Mouse (Mus musculus): ENCODE measurements around the gene Hmgb1. TPM values are rescaled to one million over a fixed set of nuclear protein-coding genes. Genes with fewer than 3 reads are reported as not detected.
A peak's percentile ranks its signal among the peaks of the same experiment; 100 is the strongest.

The Hmgb1 gene
- polyA plus RNA-seq, 1 experiment: 316 TPM

DNA sequence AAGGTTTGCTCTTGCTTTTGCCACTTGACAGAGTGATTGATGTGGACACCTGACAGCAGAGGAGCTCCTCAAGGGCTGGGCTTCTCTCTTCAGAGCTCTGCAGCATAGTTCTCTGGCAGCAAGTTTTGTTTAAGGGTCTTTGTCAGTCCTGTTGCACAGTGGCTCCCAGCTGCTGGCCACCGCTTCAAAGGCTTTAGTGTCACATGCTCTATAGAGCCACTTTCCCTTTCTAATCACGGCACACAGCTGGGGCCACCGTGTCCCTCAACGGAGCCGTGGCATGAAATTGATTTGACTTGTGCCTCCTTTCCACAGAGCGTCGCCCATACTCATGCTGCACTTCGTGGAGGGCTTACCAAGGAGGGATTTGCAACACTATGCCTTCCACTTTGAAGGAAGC, 25.0 kb upstream of the Hmgb1 start:
- peak; percentile 84 for DNase-seq (ENCODE audit: low read depth)
- no peak for TF ChIP-seq CTCF (IDR thresholded peaks at IDR 0.05; ENCODE audit: borderline replicate concordance, extremely low read depth, insufficient read depth, insufficient read length)
- no peak for TF ChIP-seq POLR2A (IDR thresholded peaks at IDR 0.05; ENCODE audit: borderline replicate concordance, extremely low read depth, insufficient read depth, insufficient read length, poor library complexity, severe bottlenecking)

DNA sequence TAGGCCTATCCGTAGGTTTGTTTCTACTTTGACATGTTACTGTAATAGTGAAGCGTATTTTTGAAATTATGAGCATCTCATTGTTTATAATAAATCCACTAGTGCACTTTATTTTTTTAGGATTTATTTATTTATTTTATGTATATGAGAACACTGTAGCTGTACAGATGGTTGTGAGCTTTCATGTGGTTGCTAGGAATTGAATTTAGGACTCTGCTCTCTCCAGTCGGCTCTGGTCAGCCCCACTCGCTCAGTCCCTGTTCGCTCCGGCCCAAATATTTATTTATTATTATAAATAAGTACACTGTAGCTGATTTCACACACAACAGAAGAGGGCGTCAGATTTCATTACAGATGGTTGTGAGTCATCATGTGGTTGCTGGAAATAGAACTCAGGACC, 24.5 kb upstream of the Hmgb1 start:
- TF ChIP-seq POLR2A (IDR thresholded peaks at IDR 0.05; ENCODE audit: borderline replicate concordance, extremely low read depth, insufficient read depth, insufficient read length, poor library complexity, severe bottlenecking) (no peak), CTCF (IDR thresholded peaks at IDR 0.05; ENCODE audit: borderline replicate concordance, extremely low read depth, insufficient read depth, insufficient read length) (no peak)

DNA sequence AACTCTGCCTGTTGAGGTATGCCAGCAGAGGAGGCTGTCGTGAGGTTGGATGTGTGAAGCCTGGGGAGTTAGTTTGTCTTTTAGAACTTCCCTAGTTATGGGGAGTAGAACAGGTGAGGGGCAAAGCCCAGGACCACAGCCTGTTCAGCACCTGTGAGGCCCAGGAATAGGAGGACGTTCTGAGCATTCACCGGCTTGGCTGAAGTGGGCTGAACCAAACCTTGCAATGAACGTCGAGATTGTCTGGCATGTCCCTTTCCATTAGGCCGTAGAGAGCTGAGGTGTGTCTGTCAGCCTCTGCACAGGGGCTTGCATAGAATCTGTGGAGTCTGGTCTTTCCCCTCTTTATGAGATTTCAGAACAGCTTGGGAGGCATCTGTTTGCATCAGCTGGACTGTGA, 23.4 kb upstream of the Hmgb1 start:
- no peak for TF ChIP-seq POLR2A (IDR thresholded peaks at IDR 0.05; ENCODE audit: borderline replicate concordance, extremely low read depth, insufficient read depth, insufficient read length, poor library complexity, severe bottlenecking)
- no peak for TF ChIP-seq CTCF (IDR thresholded peaks at IDR 0.05; ENCODE audit: borderline replicate concordance, extremely low read depth, insufficient read depth, insufficient read length)
- no peak for DNase-seq (ENCODE audit: low read depth)

More for the DNA sequence above, 24.5 kb upstream of the Hmgb1 start:
- DNase-seq (ENCODE audit: low read depth): no peak

DNA sequence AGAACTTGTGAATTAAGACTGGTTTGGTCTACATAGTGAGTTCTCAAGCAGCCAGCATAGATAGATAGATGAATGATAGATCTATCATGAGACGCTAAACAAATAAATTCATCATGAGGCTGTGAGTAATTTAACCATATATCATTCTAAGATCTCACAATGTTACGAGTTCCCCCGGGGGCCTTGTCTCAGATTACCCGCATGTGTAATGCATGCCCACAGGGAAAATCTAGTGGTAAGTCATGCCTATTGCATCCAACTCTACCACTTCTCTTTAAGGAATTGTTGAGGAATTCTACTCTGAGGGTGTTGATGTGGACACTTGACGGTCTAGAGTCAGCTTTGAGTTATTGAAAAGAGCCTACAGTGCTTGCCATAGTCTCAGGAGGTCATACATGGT, 22.0 kb upstream of the Hmgb1 start:
- DNase-seq (ENCODE audit: low read depth): no peak
- TF ChIP-seq POLR2A (IDR thresholded peaks at IDR 0.05; ENCODE audit: borderline replicate concordance, extremely low read depth, insufficient read depth, insufficient read length, poor library complexity, severe bottlenecking): no peak
- TF ChIP-seq CTCF (IDR thresholded peaks at IDR 0.05; ENCODE audit: borderline replicate concordance, extremely low read depth, insufficient read depth, insufficient read length): no peak

DNA sequence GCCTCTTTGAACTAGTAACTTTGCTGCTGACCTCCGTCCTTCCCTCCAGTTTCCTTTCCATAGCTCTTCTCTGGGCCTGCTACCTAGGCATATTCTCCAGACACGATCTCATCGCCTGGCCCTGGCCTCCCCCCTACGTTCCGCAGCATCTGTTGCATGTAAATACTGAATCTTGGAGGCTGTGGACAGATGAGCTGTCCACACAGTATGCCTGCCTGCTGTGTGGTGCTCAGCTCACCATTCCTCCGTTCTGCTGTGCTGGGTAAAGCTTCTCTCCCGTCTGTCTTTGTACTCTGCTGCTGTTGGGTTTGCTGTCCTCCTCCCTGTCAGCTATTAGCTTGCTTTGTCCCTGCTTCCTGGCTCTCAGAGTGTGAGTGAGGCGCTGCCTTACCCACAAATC, 21.0 kb upstream of the Hmgb1 start:
- no peak for DNase-seq (ENCODE audit: low read depth)
- TF ChIP-seq CTCF (IDR thresholded peaks at IDR 0.05; ENCODE audit: borderline replicate concordance, extremely low read depth, insufficient read depth, insufficient read length) (no peak), POLR2A (IDR thresholded peaks at IDR 0.05; ENCODE audit: borderline replicate concordance, extremely low read depth, insufficient read depth, insufficient read length, poor library complexity, severe bottlenecking) (no peak)

DNA sequence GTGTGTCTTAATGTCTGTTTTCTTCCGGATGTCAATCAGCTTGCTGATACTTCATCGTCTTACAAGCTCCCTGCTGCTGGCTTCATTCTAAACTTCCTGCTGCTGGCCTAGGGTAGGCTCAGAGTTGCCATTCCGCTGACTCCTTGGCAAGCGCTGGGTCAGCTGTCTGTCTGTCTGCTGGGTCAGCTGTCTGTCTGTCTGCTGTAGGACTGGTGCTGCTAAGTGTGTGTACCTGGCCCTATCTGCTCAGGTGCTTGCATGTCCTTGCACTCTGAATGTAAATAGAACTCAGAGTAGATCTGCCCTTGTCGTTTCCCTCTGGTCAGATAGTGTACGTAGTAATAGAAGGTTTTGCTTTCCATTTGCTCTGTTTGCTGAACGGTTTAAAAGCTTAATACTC, 20.5 kb upstream of the Hmgb1 start:
- DNase-seq (ENCODE audit: low read depth): no peak
- TF ChIP-seq POLR2A (IDR thresholded peaks at IDR 0.05; ENCODE audit: borderline replicate concordance, extremely low read depth, insufficient read depth, insufficient read length, poor library complexity, severe bottlenecking) (no peak), CTCF (IDR thresholded peaks at IDR 0.05; ENCODE audit: borderline replicate concordance, extremely low read depth, insufficient read depth, insufficient read length) (no peak)

DNA sequence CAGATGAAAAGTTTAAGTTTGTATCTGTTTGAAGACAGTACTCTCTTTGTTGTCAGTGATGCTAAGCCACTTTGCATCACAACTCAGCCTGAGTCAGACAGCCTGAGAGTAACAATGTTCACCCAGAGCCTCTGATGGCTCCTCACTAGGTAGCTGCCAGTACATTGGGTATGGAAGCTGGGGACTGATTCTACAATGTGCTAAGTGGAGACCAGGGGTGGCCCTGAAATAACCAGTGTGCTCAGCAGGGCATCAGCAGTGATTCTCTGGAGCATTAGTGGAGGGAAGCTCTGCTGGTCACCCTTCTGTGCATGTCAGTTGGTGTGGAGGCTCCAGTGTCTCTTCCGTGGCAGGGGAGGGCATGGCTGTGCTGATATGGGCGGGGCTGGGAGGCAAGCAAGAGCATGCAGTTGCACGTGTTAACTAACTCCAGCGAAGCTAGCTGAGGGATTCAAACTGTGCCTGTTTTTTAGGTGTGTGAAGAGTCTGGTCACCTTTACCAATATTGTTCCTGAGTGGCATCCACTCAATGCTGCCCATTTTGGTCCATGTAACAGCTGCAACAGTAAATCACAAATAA, 19.6 kb upstream of the Hmgb1 start:
- no peak for TF ChIP-seq POLR2A (IDR thresholded peaks at IDR 0.05; ENCODE audit: borderline replicate concordance, extremely low read depth, insufficient read depth, insufficient read length, poor library complexity, severe bottlenecking)
- no peak for TF ChIP-seq CTCF (IDR thresholded peaks at IDR 0.05; ENCODE audit: borderline replicate concordance, extremely low read depth, insufficient read depth, insufficient read length)
- DNase-seq (ENCODE audit: low read depth): no peak

DNA sequence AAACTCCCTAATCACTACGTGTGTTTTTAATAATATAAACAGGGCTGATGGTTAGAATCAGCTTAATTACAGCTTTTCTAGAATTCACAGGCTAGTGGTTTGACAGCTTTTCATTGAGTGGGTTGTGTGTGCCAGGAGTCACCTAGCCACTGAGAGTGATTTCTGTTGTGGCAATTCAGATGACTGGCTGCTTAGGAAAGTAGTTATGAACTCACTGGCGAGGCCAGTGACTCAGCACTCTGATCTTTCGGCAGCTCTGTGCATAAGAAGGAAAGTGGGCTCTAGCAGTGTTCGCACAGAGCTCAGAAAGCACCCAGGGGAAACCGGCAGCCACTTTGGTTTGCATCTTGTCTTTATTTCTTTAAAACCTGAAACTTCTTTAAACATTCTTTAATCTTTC, 18.7 kb upstream of the Hmgb1 start:
- no peak for TF ChIP-seq CTCF (IDR thresholded peaks at IDR 0.05; ENCODE audit: borderline replicate concordance, extremely low read depth, insufficient read depth, insufficient read length)
- no peak for TF ChIP-seq POLR2A (IDR thresholded peaks at IDR 0.05; ENCODE audit: borderline replicate concordance, extremely low read depth, insufficient read depth, insufficient read length, poor library complexity, severe bottlenecking)
- DNase-seq (ENCODE audit: low read depth): no peak

DNA sequence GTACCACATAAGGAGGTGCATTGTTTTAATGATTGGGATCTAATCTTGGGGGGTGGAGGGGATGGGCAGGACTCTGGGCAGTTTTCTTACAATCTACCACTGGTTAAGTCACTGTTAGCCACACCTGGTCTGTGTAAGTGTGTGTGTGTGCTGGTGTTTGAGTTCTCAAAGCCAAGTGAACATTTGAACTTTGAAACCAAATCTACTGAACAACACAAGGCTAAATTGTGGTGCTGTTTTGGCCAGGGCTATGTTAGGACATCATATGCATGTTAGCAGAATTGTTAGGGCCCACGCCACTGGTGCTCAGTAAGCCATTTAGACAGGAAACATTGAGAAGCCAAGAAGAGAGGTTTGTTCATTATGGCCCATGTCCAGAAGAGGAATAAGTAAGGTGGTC, 14.5 kb upstream of the Hmgb1 start:
- no peak for DNase-seq (ENCODE audit: low read depth)
- TF ChIP-seq CTCF (IDR thresholded peaks at IDR 0.05; ENCODE audit: borderline replicate concordance, extremely low read depth, insufficient read depth, insufficient read length) (no peak), POLR2A (IDR thresholded peaks at IDR 0.05; ENCODE audit: borderline replicate concordance, extremely low read depth, insufficient read depth, insufficient read length, poor library complexity, severe bottlenecking) (no peak)

DNA sequence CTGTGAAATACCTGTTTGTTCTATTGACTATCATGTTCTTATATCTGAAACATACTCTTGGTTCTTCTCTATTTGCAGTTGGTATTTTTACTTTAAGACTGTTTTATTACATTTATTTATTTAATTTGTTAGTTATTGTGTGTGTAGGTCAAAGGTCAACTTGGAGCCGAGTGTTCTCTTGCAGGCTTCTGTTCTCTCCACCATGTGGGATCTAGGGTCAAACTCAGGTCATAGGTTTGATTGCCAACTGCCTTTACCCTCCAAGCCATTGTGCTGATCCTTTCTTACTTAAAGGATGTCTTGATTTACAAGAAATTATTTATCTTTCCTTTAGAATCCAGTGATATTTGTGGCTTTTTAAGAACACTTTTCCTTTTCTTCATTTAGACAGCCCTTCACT, 12.3 kb upstream of the Hmgb1 start:
- DNase-seq (ENCODE audit: low read depth): no peak
- no peak for TF ChIP-seq POLR2A (IDR thresholded peaks at IDR 0.05; ENCODE audit: borderline replicate concordance, extremely low read depth, insufficient read depth, insufficient read length, poor library complexity, severe bottlenecking)
- no peak for TF ChIP-seq CTCF (IDR thresholded peaks at IDR 0.05; ENCODE audit: borderline replicate concordance, extremely low read depth, insufficient read depth, insufficient read length)

DNA sequence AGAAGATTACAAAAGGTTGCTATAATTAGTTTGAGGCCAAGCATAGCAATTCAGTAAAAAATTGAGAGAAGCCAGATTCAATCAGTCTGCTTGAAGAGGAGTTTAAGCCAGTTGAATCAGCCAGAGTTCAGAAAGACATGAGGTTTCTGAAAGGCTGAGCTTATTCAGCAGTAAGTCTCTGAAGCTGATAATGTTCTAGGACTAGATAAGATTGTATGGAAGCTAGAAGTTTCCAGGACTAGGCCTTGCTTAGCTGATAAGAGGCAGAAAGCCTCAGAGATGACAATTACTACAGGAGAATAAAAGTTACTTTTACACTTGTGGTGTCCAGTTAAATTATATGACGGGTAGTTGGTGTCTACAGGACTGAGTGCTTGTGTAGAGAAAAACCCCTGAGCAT, 5.9 kb upstream of the Hmgb1 start:
- TF ChIP-seq CTCF (IDR thresholded peaks at IDR 0.05; ENCODE audit: borderline replicate concordance, extremely low read depth, insufficient read depth, insufficient read length) (no peak), POLR2A (IDR thresholded peaks at IDR 0.05; ENCODE audit: borderline replicate concordance, extremely low read depth, insufficient read depth, insufficient read length, poor library complexity, severe bottlenecking) (no peak)
- DNase-seq (ENCODE audit: low read depth): no peak

DNA sequence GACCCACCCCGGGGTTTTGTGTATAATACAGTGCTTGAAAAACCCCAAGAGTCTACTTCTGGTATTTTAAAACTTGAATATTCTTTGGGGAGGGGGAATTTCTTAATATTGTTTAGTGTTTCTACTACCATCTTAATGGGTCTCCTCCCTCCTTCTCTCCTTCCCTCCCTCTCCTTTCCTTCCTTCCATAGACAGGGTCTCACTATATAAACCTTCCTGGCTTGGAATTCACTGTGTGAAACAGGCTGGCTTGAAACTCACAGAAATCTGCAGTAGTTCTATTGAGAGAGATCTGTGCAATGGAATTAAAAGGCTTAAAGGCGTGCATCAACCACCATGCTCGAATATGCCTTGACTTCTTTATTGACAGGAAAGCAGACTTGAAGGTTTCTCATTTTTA, 1.5 kb upstream of the Hmgb1 start:
- TF ChIP-seq POLR2A (IDR thresholded peaks at IDR 0.05; ENCODE audit: borderline replicate concordance, extremely low read depth, insufficient read depth, insufficient read length, poor library complexity, severe bottlenecking): no peak
- TF ChIP-seq CTCF (IDR thresholded peaks at IDR 0.05; ENCODE audit: borderline replicate concordance, extremely low read depth, insufficient read depth, insufficient read length): no peak

More for the DNA sequence above, 1.5 kb upstream of the Hmgb1 start:
- no peak for DNase-seq (ENCODE audit: low read depth)
